Mouse (Mus musculus): ENCODE results near the gene Nav2. TPM values are rescaled to one million over a fixed set of nuclear protein-coding genes. Genes with fewer than 3 reads are reported as not detected.

The Nav2 gene
- total RNA-seq, 2 experiments from 2014 or later: 116 to 131 TPM

GRCm38 (mm10) chr7:49402526-49402925 is 494.0 kb downstream of the Nav2 start:
- no peak for DNase-seq (ENCODE audit: extremely low spot score in 1 of 2, low spot score in 2 of 2)
- intact Hi-C loops (cut with DNase I): no loop called here

- no peak for DNase-seq (ENCODE audit: extremely low spot score in 1 of 2, low spot score in 2 of 2)
- intact Hi-C loops (cut with DNase I): no loop called here
Measured at GRCm38 (mm10) chr7:49407688-49408087, 499.2 kb downstream of the Nav2 start.

GRCm38 (mm10) chr7:49408625-49409024 is 500.1 kb downstream of the Nav2 start:
- DNase-seq (ENCODE audit: extremely low spot score in 1 of 2, low spot score in 2 of 2): no peak
- intact Hi-C loops (cut with DNase I): no loop called here

GRCm38 (mm10) chr7:49409265-49409664 is 500.7 kb downstream of the Nav2 start:
- intact Hi-C loops (cut with DNase I): no loop called here

GRCm38 (mm10) chr7:49410188-49410587 is 501.7 kb downstream of the Nav2 start:
- DNase-seq (ENCODE audit: extremely low spot score in 1 of 2, low spot score in 2 of 2): no peak
- intact Hi-C loops (cut with DNase I): no loop called here

More at GRCm38 (mm10) chr7:49409265-49409664, 500.7 kb downstream of the Nav2 start:
- DNase-seq (ENCODE audit: extremely low spot score in 1 of 2, low spot score in 2 of 2): no peak

GRCm38 (mm10) chr7:49410892-49411291 is 502.4 kb downstream of the Nav2 start:
- intact Hi-C loops (cut with DNase I): no loop called here
- DNase-seq (ENCODE audit: extremely low spot score in 1 of 2, low spot score in 2 of 2): no peak

GRCm38 (mm10) chr7:49411803-49412202 is 503.3 kb downstream of the Nav2 start:
- no peak for DNase-seq (ENCODE audit: extremely low spot score in 1 of 2, low spot score in 2 of 2)
- intact Hi-C loops (cut with DNase I): no loop called here

- intact Hi-C loops (cut with DNase I): no loop called here
- DNase-seq (ENCODE audit: extremely low spot score in 1 of 2, low spot score in 2 of 2): no peak
Measured at GRCm38 (mm10) chr7:49415131-49415530, 506.6 kb downstream of the Nav2 start.

- intact Hi-C loops (cut with DNase I): no loop called here
- no peak for DNase-seq (ENCODE audit: extremely low spot score in 1 of 2, low spot score in 2 of 2)
Measured at GRCm38 (mm10) chr7:49415716-49416115, 507.2 kb downstream of the Nav2 start.

GRCm38 (mm10) chr7:49418841-49419240 is 510.3 kb downstream of the Nav2 start:
- intact Hi-C loops (cut with DNase I): no loop called here
- no peak for DNase-seq (ENCODE audit: extremely low spot score in 1 of 2, low spot score in 2 of 2)

- DNase-seq (ENCODE audit: extremely low spot score in 1 of 2, low spot score in 2 of 2): no peak
- intact Hi-C loops (cut with DNase I): no loop called here
Measured at GRCm38 (mm10) chr7:49420139-49420802, 511.8 kb downstream of the Nav2 start.

- intact Hi-C loops (cut with DNase I): no loop called here
- no peak for DNase-seq (ENCODE audit: extremely low spot score in 1 of 2, low spot score in 2 of 2)
Measured at GRCm38 (mm10) chr7:49421261-49421660, 512.7 kb downstream of the Nav2 start.

- DNase-seq (ENCODE audit: extremely low spot score in 1 of 2, low spot score in 2 of 2): no peak
- intact Hi-C loops (cut with DNase I): no loop called here
Measured at GRCm38 (mm10) chr7:49423943-49424342, 515.4 kb downstream of the Nav2 start.

- intact Hi-C loops (cut with DNase I): loop anchor here (5.0 kb wide), 1 partner anchor 294 kb away; no protein-coding TSS in a partner anchor
- peak in 1 of 2 experiments; percentile 43 for DNase-seq (ENCODE audit: extremely low spot score in 1 of 2, low spot score in 2 of 2)
Measured at GRCm38 (mm10) chr7:49426060-49426459, 517.5 kb downstream of the Nav2 start.

GRCm38 (mm10) chr7:49427843-49428242 is 519.3 kb downstream of the Nav2 start:
- intact Hi-C loops (cut with DNase I): loop anchor here (5.0 kb wide), 1 partner anchor 296 kb away; no protein-coding TSS in a partner anchor
- peak in 1 of 2 experiments; percentile 43 for DNase-seq (ENCODE audit: extremely low spot score in 1 of 2, low spot score in 2 of 2)

- DNase-seq (ENCODE audit: extremely low spot score in 1 of 2, low spot score in 2 of 2): no peak
- intact Hi-C loops (cut with DNase I): loop anchor here (5.0 kb wide), 1 partner anchor 297 kb away; no protein-coding TSS in a partner anchor
Measured at GRCm38 (mm10) chr7:49428947-49429346, 520.4 kb downstream of the Nav2 start.

- no peak for DNase-seq (ENCODE audit: extremely low spot score in 1 of 2, low spot score in 2 of 2)
- intact Hi-C loops (cut with DNase I): no loop called here
Measured at GRCm38 (mm10) chr7:49430808-49431207, 522.3 kb downstream of the Nav2 start.

- DNase-seq (ENCODE audit: extremely low spot score in 1 of 2, low spot score in 2 of 2): no peak
- intact Hi-C loops (cut with DNase I): no loop called here
Measured at GRCm38 (mm10) chr7:49433945-49434344, 525.4 kb downstream of the Nav2 start.

GRCm38 (mm10) chr7:49436492-49436891 is 528.0 kb downstream of the Nav2 start:
- intact Hi-C loops (cut with DNase I): no loop called here
- no peak for DNase-seq (ENCODE audit: extremely low spot score in 1 of 2, low spot score in 2 of 2)

- intact Hi-C loops (cut with DNase I): no loop called here
- DNase-seq (ENCODE audit: extremely low spot score in 1 of 2, low spot score in 2 of 2): peak in 1 of 2 experiments; percentile 73
Measured at GRCm38 (mm10) chr7:49437901-49438300, 529.4 kb downstream of the Nav2 start.

- intact Hi-C loops (cut with DNase I): no loop called here
- DNase-seq (ENCODE audit: extremely low spot score in 1 of 2, low spot score in 2 of 2): peak in 1 of 2 experiments; percentile 53
Measured at GRCm38 (mm10) chr7:49439136-49439535, 530.6 kb downstream of the Nav2 start.
